Mouse (Mus musculus): Measurements from ENCODE around the gene Slco4a1. TPM values are rescaled to one million over a fixed set of nuclear protein-coding genes. Genes with fewer than 3 reads are reported as not detected.

Slco4a1 gene
- polyA plus RNA-seq, 1 experiment from 2014 or later: 1.9 TPM

GRCm38 (mm10) chr2:180472306-180473079, 16.4 kb downstream of the Slco4a1 start:
- Histone ChIP-seq H3K27ac (replicated peaks; ENCODE audit: low read depth, low read length) (no peak overlapping the region), H3K4me2 (ENCODE audit: low read depth, severe bottlenecking) (peak overlapping the region; percentile 36)

DNA sequence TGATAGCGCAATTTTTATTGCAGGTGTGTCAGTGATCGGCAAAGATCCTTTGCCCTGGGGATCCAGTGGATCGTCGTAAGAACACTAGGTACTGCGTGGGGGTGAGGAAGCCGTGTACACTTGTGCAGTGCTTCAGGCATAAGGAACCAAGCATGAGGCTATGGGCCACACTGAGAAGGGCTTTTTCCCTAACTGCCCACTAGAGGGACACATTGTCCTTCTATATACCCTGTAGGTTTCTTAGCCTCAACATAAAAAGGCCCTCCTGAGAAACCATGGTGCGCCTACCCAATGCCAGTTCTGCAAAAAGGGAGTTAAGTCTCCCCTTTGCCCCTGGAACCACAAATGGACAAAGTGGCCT, 17.0 kb downstream of the Slco4a1 start:
- H3K27ac ChIP-seq (replicated peaks; ENCODE audit: low read depth, low read length): no peak overlapping the region
- WGBS: 31% methylated on average over 7 of the region's 7 CpGs
- no peak overlapping the region for H3K9ac ChIP-seq (ENCODE audit: low read length)
- ATAC-seq (ENCODE audit: insufficient number of reproducible peaks, low FRiP score, low TSS enrichment, low read depth): no peak
- H3K4me3 ChIP-seq (ENCODE audit: low read depth, low read length): no peak overlapping the region
- H3K9me3 ChIP-seq (ENCODE audit: control insufficient read depth, low read length): no peaks in the 10 kb centered on the region
- peaks cover 4% of the 10 kb centered on the region; the same call in 1 of the 2 replicates for H3K4me1 ChIP-seq (ENCODE audit: control insufficient read depth, insufficient read depth, low read length)
- no peak overlapping the region for H3K4me2 ChIP-seq (ENCODE audit: low read depth, severe bottlenecking)
- 0 out of 2 replicates have a peak, but pooled peaks cover 4% of the 10 kb centered on the region for H3K27me3 ChIP-seq (ENCODE audit: control insufficient read depth, insufficient read depth, low read length)
- peak; percentile 68 for DNase-seq (ENCODE audit: low spot score)
- H3K36me3 ChIP-seq (ENCODE audit: control insufficient read depth, insufficient read depth, low read length): no peaks in the 10 kb centered on the region

More at GRCm38 (mm10) chr2:180472306-180473079, 16.4 kb downstream of the Slco4a1 start:
- 6% methylated on average over 21 of the region's 21 CpGs for WGBS
- ATAC-seq (ENCODE audit: insufficient number of reproducible peaks, low FRiP score, low TSS enrichment, low read depth) (peak; percentile 52), DNase-seq (ENCODE audit: low spot score) (peak; percentile 73)
- no peak overlapping the region for H3K4me3 ChIP-seq (ENCODE audit: low read depth, low read length)
- peaks cover 4% of the 10 kb centered on the region; the same call in 1 of the 2 replicates for H3K4me1 ChIP-seq (ENCODE audit: control insufficient read depth, insufficient read depth, low read length)
- 0 out of 2 replicates have a peak, but pooled peaks cover 4% of the 10 kb centered on the region for H3K27me3 ChIP-seq (ENCODE audit: control insufficient read depth, insufficient read depth, low read length)
- no peaks in the 10 kb centered on the region for H3K9me3 ChIP-seq (ENCODE audit: control insufficient read depth, low read length)
- 0 out of 2 replicates have a peak overlapping the region, but pooled peaks have one; percentile 22 for H3K9ac ChIP-seq (ENCODE audit: low read length)
- H3K36me3 ChIP-seq (ENCODE audit: control insufficient read depth, insufficient read depth, low read length): no peaks in the 10 kb centered on the region

GRCm38 (mm10) chr2:180474864-180475263, 18.8 kb downstream of the Slco4a1 start:
- Histone ChIP-seq H3K27ac (replicated peaks; ENCODE audit: low read depth, low read length) (no peak overlapping the region), H3K4me2 (ENCODE audit: low read depth, severe bottlenecking) (no peak overlapping the region), H3K4me3 (ENCODE audit: low read depth, low read length) (no peak overlapping the region), H3K4me1 (ENCODE audit: control insufficient read depth, insufficient read depth, low read length) (peaks cover 4% of the 10 kb centered on the region; the same call in 1 of the 2 replicates), H3K9ac (ENCODE audit: low read length) (no peak overlapping the region), H3K27me3 (ENCODE audit: control insufficient read depth, insufficient read depth, low read length) (0 out of 2 replicates have a peak, but pooled peaks cover 4% of the 10 kb centered on the region), H3K36me3 (ENCODE audit: control insufficient read depth, insufficient read depth, low read length) (no peaks in the 10 kb centered on the region), H3K9me3 (ENCODE audit: control insufficient read depth, low read length) (no peaks in the 10 kb centered on the region)
- no peak for DNase-seq (ENCODE audit: low spot score)
- no peak for ATAC-seq (ENCODE audit: insufficient number of reproducible peaks, low FRiP score, low TSS enrichment, low read depth)
- WGBS: 89% methylated on average over 3 of the region's 3 CpGs

- Histone ChIP-seq H3K27me3 (ENCODE audit: control insufficient read depth, insufficient read depth, low read length) (no peaks in the 10 kb centered on the region), H3K36me3 (ENCODE audit: control insufficient read depth, insufficient read depth, low read length) (no peaks in the 10 kb centered on the region), H3K4me1 (ENCODE audit: control insufficient read depth, insufficient read depth, low read length) (no peaks in the 10 kb centered on the region), H3K4me3 (ENCODE audit: low read depth, low read length) (no peak overlapping the region), H3K4me2 (ENCODE audit: low read depth, severe bottlenecking) (no peak overlapping the region), H3K9ac (ENCODE audit: low read length) (no peak overlapping the region), H3K9me3 (ENCODE audit: control insufficient read depth, low read length) (no peaks in the 10 kb centered on the region), H3K27ac (replicated peaks; ENCODE audit: low read depth, low read length) (no peak overlapping the region)
- 30% methylated on average over 16 of the region's 16 CpGs for WGBS
- DNase-seq (ENCODE audit: low spot score): no peak
- ATAC-seq (ENCODE audit: insufficient number of reproducible peaks, low FRiP score, low TSS enrichment, low read depth): no peak
Observed at GRCm38 (mm10) chr2:180482274-180482673, 26.2 kb downstream of the Slco4a1 start.

GRCm38 (mm10) chr2:180484882-180485281, 28.8 kb downstream of the Slco4a1 start:
- Histone ChIP-seq H3K4me2 (ENCODE audit: low read depth, severe bottlenecking) (no peak overlapping the region), H3K27me3 (ENCODE audit: control insufficient read depth, insufficient read depth, low read length) (no peaks in the 10 kb centered on the region), H3K9ac (ENCODE audit: low read length) (no peak overlapping the region), H3K36me3 (ENCODE audit: control insufficient read depth, insufficient read depth, low read length) (no peaks in the 10 kb centered on the region), H3K4me3 (ENCODE audit: low read depth, low read length) (no peak overlapping the region), H3K27ac (replicated peaks; ENCODE audit: low read depth, low read length) (no peak overlapping the region), H3K4me1 (ENCODE audit: control insufficient read depth, insufficient read depth, low read length) (no peaks in the 10 kb centered on the region), H3K9me3 (ENCODE audit: control insufficient read depth, low read length) (no peaks in the 10 kb centered on the region)
- ATAC-seq (ENCODE audit: insufficient number of reproducible peaks, low FRiP score, low TSS enrichment, low read depth) (no peak), DNase-seq (ENCODE audit: low spot score) (no peak)
- WGBS: 62% methylated on average over 4 of the region's 4 CpGs

GRCm38 (mm10) chr2:180485306-180485705, 29.3 kb downstream of the Slco4a1 start:
- no peak overlapping the region for H3K9ac ChIP-seq (ENCODE audit: low read length)
- no peaks in the 10 kb centered on the region for H3K4me1 ChIP-seq (ENCODE audit: control insufficient read depth, insufficient read depth, low read length)

GRCm38 (mm10) chr2:180488210-180488751, 32.2 kb downstream of the Slco4a1 start:
- no peak for ATAC-seq (ENCODE audit: insufficient number of reproducible peaks, low FRiP score, low TSS enrichment, low read depth)
- no peak for DNase-seq (ENCODE audit: low spot score)
- Histone ChIP-seq H3K4me2 (ENCODE audit: low read depth, severe bottlenecking) (no peak overlapping the region), H3K9me3 (ENCODE audit: control insufficient read depth, low read length) (no peaks in the 10 kb centered on the region), H3K27me3 (ENCODE audit: control insufficient read depth, insufficient read depth, low read length) (no peaks in the 10 kb centered on the region), H3K36me3 (ENCODE audit: control insufficient read depth, insufficient read depth, low read length) (no peaks in the 10 kb centered on the region), H3K4me3 (ENCODE audit: low read depth, low read length) (no peak overlapping the region), H3K9ac (ENCODE audit: low read length) (no peak overlapping the region), H3K27ac (replicated peaks; ENCODE audit: low read depth, low read length) (no peak overlapping the region), H3K4me1 (ENCODE audit: control insufficient read depth, insufficient read depth, low read length) (no peaks in the 10 kb centered on the region)
- 23% methylated on average over 17 of the region's 17 CpGs for WGBS

More at GRCm38 (mm10) chr2:180485306-180485705, 29.3 kb downstream of the Slco4a1 start:
- no peaks in the 10 kb centered on the region for H3K27me3 ChIP-seq (ENCODE audit: control insufficient read depth, insufficient read depth, low read length)
- no peak for DNase-seq (ENCODE audit: low spot score)
- WGBS: 61% methylated on average over 3 of the region's 3 CpGs
- ATAC-seq (ENCODE audit: insufficient number of reproducible peaks, low FRiP score, low TSS enrichment, low read depth): no peak
- no peaks in the 10 kb centered on the region for H3K9me3 ChIP-seq (ENCODE audit: control insufficient read depth, low read length)
- no peaks in the 10 kb centered on the region for H3K36me3 ChIP-seq (ENCODE audit: control insufficient read depth, insufficient read depth, low read length)
- H3K4me2 ChIP-seq (ENCODE audit: low read depth, severe bottlenecking): no peak overlapping the region
- no peak overlapping the region for H3K4me3 ChIP-seq (ENCODE audit: low read depth, low read length)
- H3K27ac ChIP-seq (replicated peaks; ENCODE audit: low read depth, low read length): no peak overlapping the region

- H3K27me3 ChIP-seq (ENCODE audit: control insufficient read depth, insufficient read depth, low read length): peaks cover 28% of the 10 kb centered on the region
- no peak overlapping the region for H3K4me2 ChIP-seq (ENCODE audit: low read depth, severe bottlenecking)
- H3K4me3 ChIP-seq (ENCODE audit: low read depth, low read length): no peak overlapping the region
- no peak for DNase-seq (ENCODE audit: low spot score)
- WGBS: 76% methylated on average over 8 of the region's 8 CpGs
- H3K9me3 ChIP-seq (ENCODE audit: control insufficient read depth, low read length): no peaks in the 10 kb centered on the region
- no peak for ATAC-seq (ENCODE audit: insufficient number of reproducible peaks, low FRiP score, low TSS enrichment, low read depth)
- no peak overlapping the region for H3K27ac ChIP-seq (replicated peaks; ENCODE audit: low read depth, low read length)
- H3K9ac ChIP-seq (ENCODE audit: low read length): no peak overlapping the region
- H3K4me1 ChIP-seq (ENCODE audit: control insufficient read depth, insufficient read depth, low read length): 0 out of 2 replicates have a peak, but pooled peaks cover 6% of the 10 kb centered on the region
- H3K36me3 ChIP-seq (ENCODE audit: control insufficient read depth, insufficient read depth, low read length): no peaks in the 10 kb centered on the region
Observed at GRCm38 (mm10) chr2:180495906-180496305, 39.9 kb downstream of the Slco4a1 start.

All from limb, embryonic 11.5 days (tissue).